Mouse (Mus musculus) brain, embryonic 18.5 days (tissue): ENCODE measurements at regions not wholly inside any gene's neighbourhood (a gene's known extent, or its start where the extent isn't known, plus 50 kb on each side); places are given as distances from the start of the nearest gene placed in this dataset.

Source experiments
- DNase-seq: peaks from one replicate; pipeline ENCODE4 v3.0.0-alpha.2; 2012; ENCODE audit warnings: low read depth, low spot score

DNA sequence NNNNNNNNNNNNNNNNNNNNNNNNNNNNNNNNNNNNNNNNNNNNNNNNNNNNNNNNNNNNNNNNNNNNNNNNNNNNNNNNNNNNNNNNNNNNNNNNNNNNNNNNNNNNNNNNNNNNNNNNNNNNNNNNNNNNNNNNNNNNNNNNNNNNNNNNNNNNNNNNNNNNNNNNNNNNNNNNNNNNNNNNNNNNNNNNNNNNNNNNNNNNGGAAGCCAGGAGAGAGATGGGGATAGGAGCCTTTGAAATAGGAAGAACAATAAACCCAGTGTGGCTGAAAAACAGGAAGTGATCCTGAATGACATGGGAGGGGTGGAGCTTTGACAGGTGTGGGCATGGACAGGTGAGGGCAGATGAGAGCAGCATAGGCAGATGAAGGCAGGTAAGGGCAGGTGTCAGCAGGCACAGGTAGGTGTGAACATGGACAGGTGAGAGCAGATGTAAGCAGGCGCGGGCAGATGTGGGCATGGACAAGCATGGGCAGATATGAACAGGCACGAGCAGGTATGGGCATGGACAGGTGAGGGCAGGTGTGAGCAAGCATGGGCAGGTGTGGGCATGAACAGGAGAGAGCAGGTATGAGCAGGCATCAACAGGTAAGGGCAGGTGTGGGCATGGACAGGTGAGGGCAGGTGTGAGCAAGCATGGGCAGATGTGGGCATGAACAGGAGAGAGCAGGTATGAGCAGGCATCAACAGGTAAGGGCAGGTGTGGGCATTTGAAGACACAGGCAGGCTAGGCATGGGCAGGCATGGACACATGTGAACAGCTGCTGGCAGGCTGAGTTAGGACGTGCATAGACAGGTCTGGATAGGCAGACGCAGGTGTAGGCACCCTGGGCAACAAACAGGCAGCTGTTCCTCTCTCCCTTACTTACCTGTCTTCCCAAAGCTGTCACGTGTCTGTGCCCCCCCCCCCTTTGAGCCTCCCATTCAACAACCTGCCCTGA, 135.2 kb upstream of the Zmiz1 start:
- DNase-seq: no peak

DNA sequence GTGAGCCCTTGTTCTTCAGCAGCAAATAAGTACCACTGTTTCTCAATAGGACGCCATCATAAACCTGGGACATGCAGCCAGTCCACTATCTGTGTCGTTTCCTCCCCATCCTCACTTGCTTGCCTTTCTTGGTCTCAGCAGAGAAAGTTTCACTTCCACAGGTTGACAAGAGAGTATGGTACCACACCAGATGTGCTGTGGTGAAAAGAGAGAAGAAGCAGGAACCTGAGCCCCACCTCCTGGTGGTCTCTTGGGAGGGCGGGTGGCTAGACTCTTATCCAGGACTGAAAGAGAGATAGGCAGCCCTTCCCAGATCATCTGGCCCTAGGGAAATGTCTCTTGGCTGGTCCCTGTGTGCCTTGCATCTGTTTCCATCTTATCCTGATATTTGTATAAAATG, 133.1 kb upstream of the Zmiz1 start:
- DNase-seq: no peak

DNA sequence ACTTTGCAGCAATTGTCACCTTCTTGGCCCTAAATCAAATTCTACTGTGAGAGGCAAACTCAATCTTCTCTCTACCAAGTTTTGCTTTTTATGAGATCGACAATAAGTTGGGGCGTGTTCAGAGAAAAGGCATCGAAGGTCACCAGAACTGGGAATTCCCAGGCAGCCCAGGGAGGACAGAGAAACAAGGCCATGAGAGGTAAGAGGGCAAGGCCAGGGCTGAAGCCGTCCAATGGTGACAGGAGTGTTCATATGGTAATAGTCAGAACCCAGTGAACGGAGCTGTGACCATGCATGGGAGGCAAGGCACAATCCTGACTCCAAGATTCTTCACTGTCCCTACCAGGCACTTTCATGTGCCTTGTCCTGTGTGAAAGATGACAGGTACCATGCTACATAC, 130.8 kb upstream of the Zmiz1 start:
- no peak for DNase-seq

DNA sequence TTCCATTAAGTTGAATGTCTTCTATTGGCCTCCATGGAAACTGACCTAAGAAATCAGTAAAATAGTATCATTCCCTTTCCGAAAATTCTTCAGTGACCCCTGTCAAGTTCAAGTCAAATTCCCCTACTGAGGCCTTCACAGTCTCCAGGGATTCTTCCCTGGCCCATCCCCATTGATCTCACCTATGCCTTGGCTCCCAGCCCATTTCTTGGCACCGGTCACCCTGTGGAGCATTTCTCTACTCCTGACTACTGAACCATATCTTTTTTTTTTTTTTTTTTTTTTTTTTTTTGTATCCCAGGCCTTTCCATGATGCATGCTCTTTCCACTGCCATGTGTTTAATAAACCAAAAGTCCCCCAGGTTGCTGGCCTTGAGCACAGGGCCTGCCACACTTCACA, 124.8 kb upstream of the Zmiz1 start:
- DNase-seq: no peak

DNA sequence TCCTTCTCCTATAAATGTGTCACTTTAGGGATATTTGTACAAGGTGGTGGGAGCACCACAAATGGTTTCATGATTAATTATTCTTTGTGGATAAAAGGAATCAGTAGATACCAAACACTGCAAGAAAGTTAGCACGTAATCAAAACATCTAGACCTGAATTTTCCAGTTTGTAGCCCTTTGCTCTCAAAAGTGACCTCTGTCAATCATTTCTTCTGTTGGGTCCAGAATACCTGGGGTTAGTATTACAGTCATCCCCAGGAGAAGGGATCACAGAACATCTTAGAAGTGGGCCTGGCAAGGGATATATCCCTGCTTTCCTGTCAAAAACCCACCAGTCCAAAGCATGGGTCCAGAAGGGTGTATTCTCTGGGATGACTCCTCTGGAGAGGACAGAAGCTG, 122.1 kb upstream of the Zmiz1 start:
- DNase-seq: no peak

DNA sequence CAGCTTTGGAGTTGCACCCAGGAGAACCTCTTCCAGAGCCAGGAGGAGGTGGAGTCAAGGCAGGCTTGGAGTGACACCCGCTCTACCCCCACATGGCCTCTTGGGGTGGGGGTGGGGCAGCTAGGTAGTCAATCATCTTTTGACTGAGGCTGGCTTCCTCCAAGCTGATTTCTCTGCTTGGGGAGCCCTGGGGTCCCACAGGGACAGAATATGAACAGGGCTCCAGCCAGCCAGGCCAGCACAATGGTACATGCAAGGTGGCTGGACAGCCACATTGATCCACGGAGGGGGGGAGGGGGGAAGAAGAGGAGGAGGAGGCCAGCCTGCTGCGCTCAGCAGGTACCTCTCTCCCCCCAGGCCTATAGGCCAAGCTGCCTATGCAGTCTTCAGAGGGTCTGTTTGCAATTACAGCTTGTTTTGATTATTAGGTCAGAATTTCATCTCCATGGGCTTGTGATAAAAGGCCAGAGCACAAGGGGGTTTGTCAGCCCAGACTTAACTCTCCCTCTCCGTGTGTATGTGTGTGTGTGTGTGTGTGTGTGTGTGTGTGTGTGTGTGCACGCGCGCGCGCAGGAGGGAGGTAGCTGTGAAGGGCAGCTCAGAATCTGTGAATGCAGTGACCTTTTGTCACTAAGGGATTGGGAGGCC, 120.5 kb upstream of the Zmiz1 start:
- no peak for DNase-seq

DNA sequence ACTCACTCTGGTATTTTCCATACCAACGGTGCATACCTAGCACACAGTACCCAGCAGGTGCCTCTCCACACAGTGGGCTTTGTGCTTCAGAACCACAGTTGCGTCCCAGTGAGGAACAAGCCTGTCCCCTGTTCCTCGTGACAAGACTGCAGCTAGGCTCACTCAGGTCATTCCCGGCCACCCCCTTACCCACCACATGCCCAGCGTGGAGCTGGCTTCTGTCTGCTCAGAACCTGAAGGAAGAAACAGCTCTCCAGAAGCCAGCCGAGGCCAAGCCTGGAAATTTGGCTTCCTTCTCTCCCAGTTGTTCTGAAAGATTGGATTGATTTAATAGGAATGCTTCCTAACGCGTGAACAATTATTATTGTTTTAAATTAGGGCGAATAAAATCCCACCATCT, 118.1 kb upstream of the Zmiz1 start:
- no peak for DNase-seq

DNA sequence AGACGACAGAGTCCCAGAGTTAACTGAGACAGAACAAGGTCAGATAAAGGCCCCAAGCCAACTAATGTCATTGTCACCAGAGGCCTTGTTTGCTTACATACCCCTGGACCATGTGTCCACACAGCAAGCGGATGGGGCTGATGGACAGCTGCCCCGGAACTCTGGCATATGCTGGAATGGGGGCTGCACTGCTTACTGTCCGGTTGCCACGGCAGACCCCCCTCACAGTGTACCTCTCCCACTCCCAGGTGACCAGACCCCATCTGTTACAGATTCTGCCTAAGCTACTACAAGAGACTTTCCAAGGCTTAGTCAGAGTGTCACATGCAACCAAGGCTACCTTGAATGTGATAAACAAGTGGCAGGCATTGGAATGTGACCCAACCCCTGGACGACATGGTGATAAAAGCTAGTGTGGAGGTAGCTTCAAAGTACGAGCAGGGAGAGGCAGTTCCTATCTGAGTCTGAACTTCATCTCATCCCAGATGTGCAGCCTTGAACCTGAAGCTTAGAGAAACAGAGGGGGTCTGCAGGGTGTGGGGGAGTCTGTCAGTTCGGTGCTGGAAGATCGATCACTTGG, 117.0 kb upstream of the Zmiz1 start:
- DNase-seq: no peak

DNA sequence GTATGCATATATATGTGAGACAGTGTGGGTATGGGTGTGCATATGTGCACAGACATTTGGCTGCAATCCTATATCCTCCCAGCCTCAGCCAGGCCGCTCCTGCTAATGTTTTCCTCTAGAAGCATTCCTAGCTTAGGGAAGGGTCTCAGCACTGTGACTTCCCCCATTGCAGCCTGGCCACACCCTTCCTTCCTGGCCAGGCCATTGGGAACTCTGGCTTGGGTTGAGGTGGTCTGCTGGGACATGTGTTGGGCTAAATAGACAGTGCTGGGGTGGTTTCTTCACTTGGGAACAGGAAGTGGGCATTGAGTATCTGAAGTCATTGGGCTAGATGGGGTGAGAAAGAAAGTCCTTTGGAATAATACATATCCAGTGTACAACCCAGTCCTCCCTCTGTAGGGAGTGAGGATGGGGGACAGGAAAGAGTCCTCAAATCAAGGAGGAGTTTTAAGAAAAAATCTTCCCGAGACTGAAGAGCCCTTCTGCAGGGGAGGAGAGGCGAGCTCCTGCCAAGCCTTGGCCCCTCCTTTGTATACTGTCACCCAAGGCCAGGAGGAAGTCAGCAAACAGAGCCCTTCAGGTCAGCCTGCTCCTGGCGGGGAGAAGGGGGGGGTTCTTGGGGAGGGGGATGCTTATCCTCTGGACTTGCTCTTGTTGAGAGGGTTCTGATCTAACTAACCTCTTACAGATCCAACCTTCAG, 116.0 kb upstream of the Zmiz1 start:
- DNase-seq: no peak

DNA sequence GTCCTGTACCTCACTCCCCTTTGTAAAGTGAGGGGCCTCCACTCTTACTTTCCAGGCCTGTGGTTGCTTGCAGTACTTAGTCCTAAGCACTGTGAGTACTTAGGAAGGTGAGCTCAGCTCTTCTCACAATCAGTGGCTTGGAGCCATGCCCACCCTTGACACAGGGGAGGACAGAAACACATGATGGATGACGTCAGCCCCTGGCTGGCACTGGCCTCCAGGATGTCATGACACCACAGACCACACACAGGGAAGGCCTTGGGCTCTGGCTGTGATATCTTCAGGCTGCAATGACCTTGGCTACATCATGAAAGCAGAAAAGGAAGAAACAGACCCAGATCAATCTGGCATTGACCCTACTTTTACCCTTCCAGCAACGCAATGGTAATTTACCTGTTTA, 113.0 kb upstream of the Zmiz1 start:
- DNase-seq: no peak

DNA sequence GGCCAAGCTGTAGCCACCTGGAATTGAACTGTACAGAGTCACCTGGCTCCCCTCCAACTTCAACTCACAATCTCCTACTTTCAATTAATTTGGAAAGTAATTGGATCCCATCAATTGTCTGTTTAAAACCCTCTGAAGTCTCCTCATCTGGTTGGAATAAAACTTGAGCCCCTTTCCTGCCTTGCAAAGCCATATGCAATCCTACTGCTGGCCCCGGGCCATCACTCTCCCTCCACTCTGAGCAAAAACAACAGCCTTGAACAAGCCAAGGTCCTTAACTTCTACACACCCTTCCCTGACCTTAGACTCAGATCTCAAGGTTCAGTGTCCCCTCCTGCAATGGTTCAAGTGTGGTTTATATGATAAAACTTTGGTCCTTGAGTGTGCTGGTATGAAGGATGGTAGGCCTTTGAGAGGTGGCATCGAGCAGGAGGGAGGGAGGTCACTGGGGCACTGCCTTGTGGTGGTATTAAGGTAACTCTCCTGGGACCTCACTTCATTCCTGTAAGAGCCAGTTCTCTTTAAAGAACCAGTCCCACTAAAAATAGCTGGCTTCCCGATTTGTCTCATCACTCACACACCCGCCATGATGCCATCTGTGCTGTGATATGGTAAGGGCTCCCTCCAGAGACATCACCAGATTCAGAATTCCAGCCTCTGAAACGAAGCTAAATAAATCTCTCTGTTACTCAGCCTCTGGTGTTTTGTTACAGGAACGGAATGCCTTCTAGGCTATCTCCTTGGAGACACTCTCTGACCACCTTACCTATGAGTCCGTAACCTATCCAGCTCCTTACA, 112.0 kb upstream of the Zmiz1 start:
- DNase-seq: no peak

DNA sequence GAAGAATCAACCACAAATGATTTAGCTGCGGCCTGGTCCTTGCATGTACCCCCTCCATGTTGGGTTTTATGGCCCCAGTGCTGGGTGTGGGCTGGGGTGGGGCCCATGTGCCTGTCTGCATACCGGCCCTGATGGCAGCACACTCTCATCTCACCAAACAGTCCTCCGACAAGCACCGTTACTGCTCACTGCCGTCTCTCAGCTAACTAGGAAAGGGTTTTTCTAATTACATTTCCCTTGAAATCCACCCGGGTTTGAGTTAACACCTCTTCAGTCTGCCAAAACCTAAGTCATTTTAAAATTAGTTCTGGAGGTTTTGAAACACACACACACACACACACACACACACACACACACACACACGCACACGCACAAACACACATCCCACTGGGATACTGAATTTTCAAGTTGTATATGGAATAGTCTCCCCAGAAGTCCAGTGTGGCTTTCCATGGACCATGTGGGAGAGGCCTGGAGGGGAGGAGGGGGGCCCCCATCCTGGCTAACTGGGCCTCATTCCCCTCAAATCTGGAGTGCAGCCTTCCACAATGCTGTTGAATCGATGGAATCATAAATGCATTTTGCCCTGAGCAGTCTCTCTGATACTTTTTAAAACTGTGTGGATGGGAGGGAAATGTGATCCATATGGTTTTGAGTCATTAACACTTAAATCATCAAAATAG, 108.6 kb upstream of the Zmiz1 start:
- no peak for DNase-seq

DNA sequence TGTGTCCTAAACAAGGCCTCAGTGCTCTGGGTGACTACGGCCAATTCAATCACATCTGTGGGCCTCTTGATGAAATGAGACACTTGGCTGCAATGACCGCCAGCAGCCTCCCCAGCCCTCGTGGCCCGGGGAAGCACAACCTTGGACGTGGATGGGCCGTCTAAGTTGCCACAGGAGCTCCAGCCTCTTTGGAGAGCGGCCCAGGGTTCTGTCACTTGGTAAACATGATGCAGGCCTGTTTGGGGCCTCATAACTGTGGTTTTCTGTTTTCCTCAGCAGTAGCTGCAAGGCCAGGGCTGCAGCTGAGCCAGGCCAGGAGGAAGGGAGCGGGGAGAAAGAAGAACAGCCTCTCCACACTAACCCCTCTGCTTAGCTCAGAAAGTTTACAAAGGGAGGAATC, 105.2 kb upstream of the Zmiz1 start:
- no peak for DNase-seq

DNA sequence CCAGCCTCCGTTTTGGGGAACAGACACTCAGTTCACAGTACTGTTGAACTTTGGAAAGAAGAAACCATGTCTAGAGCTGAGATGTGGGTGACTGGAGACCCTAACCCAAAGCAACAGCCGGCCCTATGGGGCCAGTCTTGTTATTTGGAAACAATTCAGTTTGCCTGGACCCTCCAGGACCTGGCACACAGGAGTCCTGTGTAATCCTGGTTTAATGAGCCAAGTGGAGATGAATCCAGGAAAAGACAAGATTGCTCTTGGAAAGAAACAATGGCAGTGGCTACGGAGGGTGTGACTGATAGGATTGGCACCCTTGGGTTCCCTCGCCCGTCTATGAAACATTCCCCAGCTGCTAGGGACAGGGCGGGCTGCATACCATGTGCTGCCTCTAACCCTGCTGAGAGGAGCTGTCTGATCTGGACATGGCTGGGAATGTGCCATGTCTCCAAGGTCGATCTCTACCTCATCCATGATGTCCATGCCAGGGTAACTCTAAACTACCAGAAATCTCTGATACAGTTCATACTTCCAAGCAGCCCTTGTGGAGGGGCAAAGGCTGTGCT, 104.6 kb upstream of the Zmiz1 start:
- DNase-seq: no peak

DNA sequence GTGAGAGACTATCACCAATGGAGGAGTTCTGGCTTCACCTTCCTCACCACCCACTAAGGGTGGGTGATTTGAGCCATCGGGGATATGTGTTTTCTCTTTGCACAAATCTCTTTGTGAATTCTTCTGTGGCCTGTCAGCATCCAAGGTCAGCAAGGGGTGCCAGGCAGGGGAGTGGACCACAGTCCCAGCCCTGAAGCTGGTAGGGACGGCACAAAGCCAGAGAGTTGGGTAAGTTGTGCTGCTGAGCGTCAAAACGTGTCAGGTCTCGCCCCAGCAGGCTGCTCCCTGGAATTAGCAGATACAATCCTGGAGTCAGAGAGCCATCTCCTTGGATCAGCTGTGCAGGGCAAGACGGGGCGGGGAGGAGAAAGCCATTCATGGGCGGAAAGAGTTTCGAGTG, 101.2 kb upstream of the Zmiz1 start:
- no peak for DNase-seq

DNA sequence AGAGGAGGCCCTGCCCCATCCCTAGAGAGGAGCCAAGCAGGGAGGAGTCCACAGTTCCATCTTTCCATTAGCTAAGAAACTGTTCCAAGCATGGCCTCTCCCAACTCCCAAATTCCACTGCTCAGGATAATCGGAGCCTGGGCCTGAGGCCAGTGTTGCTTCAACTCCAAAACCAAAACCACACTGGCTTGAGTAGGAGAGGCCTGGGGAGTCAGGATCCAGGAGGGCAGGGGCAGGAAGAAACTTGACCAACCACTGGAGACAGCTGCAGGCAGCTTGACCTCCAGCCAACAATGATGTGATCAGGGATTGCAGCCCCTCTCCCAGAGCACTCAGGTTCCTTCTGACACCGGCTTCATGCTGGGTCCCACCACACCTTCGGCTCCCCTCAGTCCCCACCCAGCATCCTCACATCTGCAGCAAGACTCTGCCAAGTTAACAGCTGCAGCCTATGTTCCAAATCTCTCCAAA, 99.1 kb upstream of the Zmiz1 start:
- no peak for DNase-seq

DNA sequence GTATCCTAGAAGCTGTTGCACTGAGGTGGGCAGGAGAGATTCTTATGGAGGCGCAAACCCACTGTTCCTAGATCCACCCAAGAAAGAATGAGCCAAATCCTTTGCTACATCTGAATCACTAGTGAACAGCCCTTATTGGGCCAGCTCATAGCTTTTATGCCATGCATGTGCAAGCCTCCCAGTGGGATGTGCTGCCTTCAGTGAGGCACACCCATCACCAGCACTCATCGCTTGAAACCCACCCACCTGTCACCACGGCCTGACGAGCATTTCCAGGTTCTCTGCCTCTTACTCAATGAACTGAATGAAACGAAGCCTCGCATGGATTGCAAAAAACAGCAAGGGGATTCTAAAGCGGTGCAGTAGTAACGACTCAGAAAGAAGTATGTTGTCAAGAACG, 98.3 kb upstream of the Zmiz1 start:
- DNase-seq: no peak

DNA sequence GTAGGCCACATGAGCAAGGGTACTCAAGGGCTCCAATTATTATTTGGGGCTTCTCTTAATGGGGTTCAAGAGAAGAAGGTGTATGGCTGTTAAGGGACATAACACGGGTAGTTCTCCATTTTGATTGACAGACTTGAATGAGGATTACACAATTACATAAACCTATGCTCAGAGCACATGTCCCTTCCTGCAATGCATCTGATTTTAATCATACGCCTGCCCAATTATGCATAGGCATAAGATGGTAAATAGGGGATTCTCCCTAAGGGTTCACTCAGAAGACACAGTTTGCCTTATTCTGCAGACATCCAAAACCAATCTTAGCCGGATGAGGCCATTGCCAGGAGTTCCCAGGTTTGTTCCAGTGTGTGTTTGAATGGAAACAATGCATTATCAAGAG, 97.9 kb upstream of the Zmiz1 start:
- no peak for DNase-seq

DNA sequence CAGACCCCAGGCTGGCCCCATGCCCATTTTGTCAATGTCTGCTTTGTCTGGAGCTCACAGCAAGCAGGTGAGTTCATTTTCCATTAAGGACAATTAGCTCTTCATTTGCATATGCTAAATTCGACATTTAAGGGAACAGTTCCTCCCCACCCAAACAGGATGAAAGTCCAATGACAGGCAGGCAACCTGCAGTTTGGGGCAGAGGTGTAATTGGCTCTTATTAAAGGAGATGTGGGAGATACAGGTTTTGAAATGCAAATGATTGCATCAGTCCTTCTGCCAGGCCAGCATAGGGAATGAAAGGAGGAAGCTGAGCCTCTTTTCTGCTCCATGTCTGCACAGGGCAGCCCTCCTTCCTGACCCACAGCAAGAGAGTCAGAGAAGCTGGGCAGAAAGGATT, 96.2 kb upstream of the Zmiz1 start:
- no peak for DNase-seq

DNA sequence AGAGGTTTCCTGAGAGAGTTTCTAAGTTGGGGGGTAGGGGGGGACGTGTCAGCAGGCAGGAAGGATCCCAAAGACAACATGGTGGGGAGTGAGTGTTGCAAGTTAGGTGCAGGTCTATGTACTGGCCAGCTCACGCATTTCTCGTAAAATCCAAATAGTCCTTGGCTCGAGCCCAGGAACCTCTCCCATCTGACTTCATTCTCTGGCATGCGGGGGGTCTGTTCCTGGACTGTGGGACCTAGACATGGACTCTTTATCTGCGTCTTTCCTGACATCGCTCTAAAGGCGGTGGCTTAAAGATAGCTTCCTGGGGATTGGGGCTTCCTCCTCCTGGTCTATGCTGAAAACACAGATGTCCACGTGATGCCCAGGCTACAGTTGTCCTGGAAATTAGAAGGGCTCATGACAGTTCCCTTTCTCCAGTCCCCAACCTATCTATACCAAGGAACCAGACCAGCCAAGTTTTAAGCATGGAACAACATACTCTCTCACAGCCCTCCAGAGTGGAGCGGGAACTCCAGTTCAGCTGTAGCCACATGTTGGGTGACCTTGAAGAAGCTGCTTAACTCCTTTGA, 93.7 kb upstream of the Zmiz1 start:
- DNase-seq: no peak
